Mouse (Mus musculus): Measurements from ENCODE around the gene Lrrk1. TPM values are rescaled to one million over a fixed set of nuclear protein-coding genes. Genes with fewer than 3 reads are reported as not detected.

The Lrrk1 gene
- total and polyA plus RNA-seq, 3 experiments: 0.22 TPM; not detected in 2

GRCm38 (mm10) chr7:66250030-66250429 lies 138.1 kb downstream of the Lrrk1 start:
- Histone ChIP-seq H3K27me3 (ENCODE audit: insufficient read depth, low read length) (peaks cover 24% of the 10 kb centered on the region), H3K9me3 (replicated peaks) (no peaks in the 10 kb centered on the region), H3K4me1 (ENCODE audit: insufficient read depth, low read depth, low read length) (peaks cover 66% of the 10 kb centered on the region), H3K4me3 (ENCODE audit: low read depth, low read length) (no peak overlapping the region), H3K36me3 (replicated peaks) (no peaks in the 10 kb centered on the region)
- peak; percentile 62 for ATAC-seq (ENCODE audit: extremely low read depth, insufficient number of reproducible peaks, low FRiP score, poor library complexity, severe bottlenecking)
- DNase-seq (ENCODE audit: low spot score): peak; percentile 68
- TF ChIP-seq POLR2AphosphoS5 (IDR thresholded peaks at IDR 0.05; ENCODE audit: insufficient replicate concordance, low read depth, low read length) (no peak), GATA2 (IDR thresholded peaks at IDR 0.05; ENCODE audit: borderline replicate concordance, low read depth, low read length) (no peak), CTCF (IDR thresholded peaks at IDR 0.05; ENCODE audit: low read depth, low read length) (peak; percentile 79), GATA1 (IDR thresholded peaks at IDR 0.05; ENCODE audit: borderline replicate concordance, low read length) (no peak)

- TF ChIP-seq TAL1 (conservative IDR thresholded peaks at IDR 0.05; ENCODE audit: low read depth, low read length) (no peak), CTCF (IDR thresholded peaks at IDR 0.05; ENCODE audit: low read depth, low read length) (no peak), GATA1 (IDR thresholded peaks at IDR 0.05; ENCODE audit: borderline replicate concordance, low read length) (no peak), POLR2AphosphoS5 (IDR thresholded peaks at IDR 0.05; ENCODE audit: insufficient replicate concordance, low read depth, low read length) (no peak), GATA2 (IDR thresholded peaks at IDR 0.05; ENCODE audit: borderline replicate concordance, low read depth, low read length) (no peak)
- ATAC-seq (ENCODE audit: extremely low read depth, insufficient number of reproducible peaks, low FRiP score, poor library complexity, severe bottlenecking) (no peak), DNase-seq (ENCODE audit: low spot score) (no peak)
- Histone ChIP-seq H3K27me3 (ENCODE audit: insufficient read depth, low read length) (peaks cover 27% of the 10 kb centered on the region), H3K9me3 (replicated peaks) (no peaks in the 10 kb centered on the region), H3K4me1 (ENCODE audit: insufficient read depth, low read depth, low read length) (peaks cover 69% of the 10 kb centered on the region), H3K36me3 (replicated peaks) (no peaks in the 10 kb centered on the region), H3K4me3 (ENCODE audit: low read depth, low read length) (no peak overlapping the region)
Observed at GRCm38 (mm10) chr7:66249426-66249825, 138.7 kb downstream of the Lrrk1 start.

GRCm38 (mm10) chr7:66249020-66249419 lies 139.1 kb downstream of the Lrrk1 start:
- Histone ChIP-seq H3K27me3 (ENCODE audit: insufficient read depth, low read length) (peaks cover 26% of the 10 kb centered on the region), H3K4me1 (ENCODE audit: insufficient read depth, low read depth, low read length) (peaks cover 67% of the 10 kb centered on the region), H3K9me3 (replicated peaks) (no peaks in the 10 kb centered on the region), H3K4me3 (ENCODE audit: low read depth, low read length) (no peak overlapping the region), H3K36me3 (replicated peaks) (no peaks in the 10 kb centered on the region)
- TF ChIP-seq CTCF (IDR thresholded peaks at IDR 0.05; ENCODE audit: low read depth, low read length) (no peak), GATA1 (IDR thresholded peaks at IDR 0.05; ENCODE audit: borderline replicate concordance, low read length) (no peak), GATA2 (IDR thresholded peaks at IDR 0.05; ENCODE audit: borderline replicate concordance, low read depth, low read length) (no peak), TAL1 (conservative IDR thresholded peaks at IDR 0.05; ENCODE audit: low read depth, low read length) (no peak), POLR2AphosphoS5 (IDR thresholded peaks at IDR 0.05; ENCODE audit: insufficient replicate concordance, low read depth, low read length) (no peak)
- no peak for DNase-seq (ENCODE audit: low spot score)
- ATAC-seq (ENCODE audit: extremely low read depth, insufficient number of reproducible peaks, low FRiP score, poor library complexity, severe bottlenecking): no peak

GRCm38 (mm10) chr7:66248270-66248669 lies 139.9 kb downstream of the Lrrk1 start:
- peaks cover 30% of the 10 kb centered on the region for H3K27me3 ChIP-seq (ENCODE audit: insufficient read depth, low read length)

GRCm38 (mm10) chr7:66247274-66248021 lies 140.7 kb downstream of the Lrrk1 start:
- Histone ChIP-seq H3K4me1 (ENCODE audit: insufficient read depth, low read depth, low read length) (peaks cover 55% of the 10 kb centered on the region), H3K9me3 (replicated peaks) (no peaks in the 10 kb centered on the region), H3K27me3 (ENCODE audit: insufficient read depth, low read length) (peaks cover 30% of the 10 kb centered on the region), H3K36me3 (replicated peaks) (no peaks in the 10 kb centered on the region), H3K4me3 (ENCODE audit: low read depth, low read length) (no peak overlapping the region)
- TF ChIP-seq TAL1 (conservative IDR thresholded peaks at IDR 0.05; ENCODE audit: low read depth, low read length): no peak
- TF ChIP-seq POLR2AphosphoS5 (IDR thresholded peaks at IDR 0.05; ENCODE audit: insufficient replicate concordance, low read depth, low read length): no peak
- no peak for TF ChIP-seq GATA2 (IDR thresholded peaks at IDR 0.05; ENCODE audit: borderline replicate concordance, low read depth, low read length)
- ATAC-seq (ENCODE audit: extremely low read depth, insufficient number of reproducible peaks, low FRiP score, poor library complexity, severe bottlenecking) (no peak), DNase-seq (ENCODE audit: low spot score) (no peak)

More at GRCm38 (mm10) chr7:66248270-66248669, 139.9 kb downstream of the Lrrk1 start:
- Histone ChIP-seq H3K4me1 (ENCODE audit: insufficient read depth, low read depth, low read length) (peaks cover 62% of the 10 kb centered on the region), H3K4me3 (ENCODE audit: low read depth, low read length) (no peak overlapping the region), H3K36me3 (replicated peaks) (no peaks in the 10 kb centered on the region), H3K9me3 (replicated peaks) (no peaks in the 10 kb centered on the region)
- no peak for ATAC-seq (ENCODE audit: extremely low read depth, insufficient number of reproducible peaks, low FRiP score, poor library complexity, severe bottlenecking)
- TF ChIP-seq GATA1 (IDR thresholded peaks at IDR 0.05; ENCODE audit: borderline replicate concordance, low read length) (no peak), POLR2AphosphoS5 (IDR thresholded peaks at IDR 0.05; ENCODE audit: insufficient replicate concordance, low read depth, low read length) (no peak), TAL1 (conservative IDR thresholded peaks at IDR 0.05; ENCODE audit: low read depth, low read length) (no peak; the same call in 1 of the 2 replicates), GATA2 (IDR thresholded peaks at IDR 0.05; ENCODE audit: borderline replicate concordance, low read depth, low read length) (no peak)
- DNase-seq (ENCODE audit: low spot score): no peak

GRCm38 (mm10) chr7:66246716-66247235 lies 141.4 kb downstream of the Lrrk1 start:
- Histone ChIP-seq H3K36me3 (replicated peaks) (no peaks in the 10 kb centered on the region), H3K9me3 (replicated peaks) (no peaks in the 10 kb centered on the region), H3K4me1 (ENCODE audit: insufficient read depth, low read depth, low read length) (peaks cover 49% of the 10 kb centered on the region), H3K27me3 (ENCODE audit: insufficient read depth, low read length) (peaks cover 34% of the 10 kb centered on the region), H3K4me3 (ENCODE audit: low read depth, low read length) (0 out of 2 replicates have a peak overlapping the region, but pooled peaks have one; percentile 24)
- TF ChIP-seq GATA2 (IDR thresholded peaks at IDR 0.05; ENCODE audit: borderline replicate concordance, low read depth, low read length): no peak
- no peak for TF ChIP-seq TAL1 (conservative IDR thresholded peaks at IDR 0.05; ENCODE audit: low read depth, low read length)
- TF ChIP-seq CTCF (IDR thresholded peaks at IDR 0.05; ENCODE audit: low read depth, low read length): no peak
- TF ChIP-seq GATA1 (IDR thresholded peaks at IDR 0.05; ENCODE audit: borderline replicate concordance, low read length): no peak
- no peak for TF ChIP-seq POLR2AphosphoS5 (IDR thresholded peaks at IDR 0.05; ENCODE audit: insufficient replicate concordance, low read depth, low read length)
- ATAC-seq (ENCODE audit: extremely low read depth, insufficient number of reproducible peaks, low FRiP score, poor library complexity, severe bottlenecking) (no peak), DNase-seq (ENCODE audit: low spot score) (no peak)

All from G1E (cell line).